Mouse (Mus musculus): ENCODE results near the gene Ano9. TPM values are rescaled to one million over a fixed set of nuclear protein-coding genes. Genes with fewer than 3 reads are reported as not detected.
A peak's percentile ranks its signal among the peaks of the same experiment; 100 is the strongest.

Gene Ano9
- total RNA-seq, 2 experiments from 2014 or later, result 0.10 to 0.29 TPM

DNA sequence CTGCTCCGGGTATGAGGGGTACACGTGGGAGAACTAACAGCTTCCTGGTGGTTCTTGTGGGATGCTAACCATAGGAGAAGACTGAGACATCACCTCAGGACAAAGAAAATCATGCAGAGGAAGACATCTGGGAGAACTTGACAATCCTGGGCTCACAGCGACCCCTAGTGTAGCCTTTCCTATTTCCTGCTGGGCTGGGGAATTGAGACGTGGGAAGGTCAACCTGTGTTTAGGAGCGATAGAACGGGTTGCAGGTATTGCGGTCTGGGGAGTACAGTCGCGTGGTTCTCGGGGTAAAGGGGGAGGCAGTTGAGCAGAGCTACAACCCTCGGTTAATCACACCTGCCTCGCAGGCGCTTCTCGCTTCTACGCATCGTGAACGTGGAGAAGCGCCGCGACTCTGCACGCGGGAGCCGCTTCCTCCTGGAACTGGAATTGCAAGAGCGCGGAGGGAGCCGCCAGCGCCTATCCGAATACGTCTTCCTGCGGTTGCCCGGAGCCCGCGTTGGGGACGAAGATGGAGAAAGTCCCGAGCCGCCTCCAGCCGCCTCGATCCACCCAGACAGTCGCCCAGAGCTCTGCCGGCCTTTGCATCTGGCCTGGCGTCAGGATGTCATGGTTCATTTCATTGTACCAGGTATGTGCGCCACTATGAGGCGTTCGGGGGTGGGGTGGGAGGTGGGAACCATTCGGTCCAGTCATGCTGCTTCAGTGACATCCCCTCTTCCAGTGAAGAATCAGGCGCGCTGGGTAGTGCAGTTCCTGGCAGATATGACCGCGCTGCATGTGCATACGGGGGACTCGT is 47.3 kb downstream of the Ano9 start:
- intact Hi-C loops (cut with DNase I), result loop anchor here (5.0 kb wide), 3 partner anchors 107 to 223 kb away; partner anchors contain the start of genes Odf3 and Scgb1c1
- peak; percentile 71 to 82 for DNase-seq

DNA sequence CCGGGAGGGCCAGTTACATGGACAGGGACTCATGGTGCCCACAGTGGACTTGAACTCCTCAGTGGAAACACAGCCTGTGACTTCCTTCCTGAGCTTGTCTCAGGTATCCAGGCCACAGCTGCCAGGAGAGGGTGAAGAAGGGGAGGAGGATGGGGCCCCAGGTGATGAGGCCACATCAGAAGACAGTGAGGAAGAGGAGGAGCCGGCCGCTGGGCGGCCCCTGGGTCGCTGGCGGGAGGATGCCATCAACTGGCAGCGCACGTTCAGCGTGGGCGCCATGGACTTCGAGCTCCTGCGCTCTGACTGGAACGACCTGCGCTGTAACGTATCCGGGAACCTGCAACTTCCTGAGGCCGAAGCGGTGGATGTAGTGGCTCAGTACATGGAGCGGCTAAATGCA is 49.3 kb downstream of the Ano9 start:
- intact Hi-C loops (cut with DNase I), result no loop called here
- no peak for DNase-seq

GRCm38 (mm10) chr7:141064576-141064975 is 53.0 kb downstream of the Ano9 start:
- intact Hi-C loops (cut with DNase I), result no loop called here
- no peak for DNase-seq

DNA sequence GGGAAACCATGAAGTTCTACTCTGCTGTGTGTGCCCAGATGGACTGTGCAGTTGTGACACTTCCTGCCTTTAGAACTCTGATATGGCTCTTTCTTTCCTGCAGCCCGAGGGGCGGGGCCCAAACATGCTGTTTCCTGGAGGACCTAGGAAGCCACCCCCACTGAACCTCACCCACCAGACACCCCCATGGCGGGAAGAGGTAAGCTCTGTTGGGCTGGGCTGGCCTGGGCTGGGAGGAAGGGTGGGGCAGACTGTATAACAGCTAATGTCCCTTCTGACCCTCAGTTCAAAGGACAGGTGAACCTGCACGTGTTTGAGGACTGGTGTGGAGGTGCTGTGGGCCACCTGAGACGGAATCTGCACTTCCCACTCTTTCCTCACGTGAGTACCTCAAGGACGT is 53.4 kb downstream of the Ano9 start:
- intact Hi-C loops (cut with DNase I), result no loop called here
- DNase-seq, result no peak

DNA sequence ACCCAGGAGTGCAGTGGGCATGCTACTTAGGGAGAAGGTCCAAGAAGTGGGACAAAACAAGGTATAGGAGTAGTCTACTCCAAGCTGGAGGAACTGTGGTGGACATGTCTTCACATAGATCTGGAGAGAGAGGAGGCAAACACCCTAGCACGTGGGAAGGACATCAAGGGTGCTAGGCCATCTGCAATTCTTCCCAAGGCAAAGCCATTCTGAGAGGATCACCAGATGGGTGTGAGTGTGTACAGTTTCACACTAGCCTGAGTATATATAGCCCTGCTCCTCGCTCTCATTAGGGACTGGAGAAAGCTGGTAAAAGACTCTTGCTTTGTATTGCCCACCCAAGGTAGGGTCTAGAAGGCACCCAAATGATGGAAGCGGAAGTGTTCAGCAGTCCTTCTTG is 54.3 kb downstream of the Ano9 start:
- no peak for DNase-seq
- intact Hi-C loops (cut with DNase I), result no loop called here

DNA sequence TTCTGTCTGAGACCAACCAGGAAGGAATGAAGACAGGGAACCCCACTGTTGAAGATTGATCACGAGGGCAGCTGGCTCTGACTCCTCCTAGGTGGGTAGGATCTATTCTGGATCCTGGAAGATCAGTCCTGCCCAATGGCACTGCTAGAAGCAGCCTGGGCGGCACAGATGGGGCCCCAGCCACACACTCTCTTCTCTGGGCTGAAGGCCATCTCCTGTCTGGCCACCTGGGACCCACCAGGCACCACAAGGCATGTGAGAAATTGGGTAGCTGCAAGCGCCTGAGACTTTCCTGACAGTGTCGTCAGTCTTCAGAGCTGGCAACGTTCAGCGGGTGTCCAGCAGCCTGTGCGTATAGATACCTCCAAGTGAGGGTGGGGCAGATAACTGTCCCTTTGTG is 55.1 kb downstream of the Ano9 start:
- intact Hi-C loops (cut with DNase I), result no loop called here
- DNase-seq, result no peak

GRCm38 (mm10) chr7:141061269-141061692 is 56.3 kb downstream of the Ano9 start:
- intact Hi-C loops (cut with DNase I), result no loop called here
- DNase-seq, result no peak

DNA sequence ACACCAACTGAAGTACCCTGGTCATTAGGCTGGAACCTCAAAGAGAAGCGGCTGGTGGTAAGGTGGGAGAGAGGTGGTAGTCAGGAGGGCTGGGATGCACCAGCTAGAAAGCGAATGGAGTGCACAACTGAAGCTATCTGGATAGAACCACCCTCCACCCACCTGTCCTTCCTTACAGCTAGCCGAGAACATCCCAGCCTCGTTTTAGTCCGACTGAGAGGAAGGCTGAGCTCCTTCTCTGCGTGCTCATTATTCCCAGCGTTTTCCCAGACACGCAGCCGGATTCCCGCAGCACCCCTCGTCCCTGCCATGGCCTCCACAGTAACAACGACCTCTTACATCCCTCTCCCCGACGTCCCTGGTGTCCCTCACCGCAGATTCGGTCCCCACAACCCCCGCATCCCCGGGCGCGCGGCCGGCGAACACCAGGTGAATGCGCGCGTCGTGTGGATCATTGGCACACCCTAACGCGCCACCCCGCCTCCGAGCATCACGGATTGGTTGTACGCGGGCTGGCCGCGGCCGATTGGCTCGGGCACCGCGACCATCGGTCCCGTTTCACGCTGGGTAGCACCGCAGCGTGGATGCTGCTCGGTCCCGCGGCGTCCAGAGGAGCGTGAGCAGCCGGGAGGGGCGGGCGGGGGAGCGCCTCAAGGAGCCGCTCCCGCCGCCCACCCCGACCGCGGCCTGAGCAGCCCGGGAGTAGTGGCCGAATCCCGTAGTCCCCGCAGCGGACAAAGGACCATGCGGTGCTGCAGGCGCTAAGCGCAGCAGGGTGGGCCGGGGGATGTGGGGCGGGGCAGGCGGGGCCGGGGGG is 57.0 kb downstream of the Ano9 start, which contains the start of gene B4galnt4:
B4galnt4 (plus strand) TSS at position 679 of the 817 bp plus-strand sequence.
- peak; percentile 65 to 66 for DNase-seq
- intact Hi-C loops (cut with DNase I), result no loop called here

DNA sequence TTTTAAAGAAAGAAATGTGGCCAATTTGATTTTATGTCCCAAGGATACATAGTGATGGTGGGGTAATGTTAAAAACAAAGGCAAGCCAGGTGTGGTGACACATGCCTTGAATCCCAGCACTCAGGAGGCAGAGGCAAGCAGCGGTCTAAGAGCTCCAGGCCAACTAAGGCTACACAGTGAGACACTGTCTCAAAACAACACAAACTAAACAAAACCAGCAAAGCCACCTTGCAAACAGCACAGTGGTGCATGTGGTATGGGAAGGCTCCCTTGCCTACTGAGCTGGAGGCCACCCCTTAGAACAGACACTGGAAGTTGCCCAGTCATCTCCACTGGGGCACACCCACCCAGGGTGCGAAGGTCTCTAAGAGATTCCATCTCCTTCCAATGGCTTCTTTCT is 57.7 kb downstream of the Ano9 start:
- no peak for DNase-seq
- intact Hi-C loops (cut with DNase I), result no loop called here

- DNase-seq, result no peak
- intact Hi-C loops (cut with DNase I), result no loop called here
These were observed 58.8 kb downstream of the Ano9 start for GRCm38 (mm10) chr7:141058601-141059341.

DNA sequence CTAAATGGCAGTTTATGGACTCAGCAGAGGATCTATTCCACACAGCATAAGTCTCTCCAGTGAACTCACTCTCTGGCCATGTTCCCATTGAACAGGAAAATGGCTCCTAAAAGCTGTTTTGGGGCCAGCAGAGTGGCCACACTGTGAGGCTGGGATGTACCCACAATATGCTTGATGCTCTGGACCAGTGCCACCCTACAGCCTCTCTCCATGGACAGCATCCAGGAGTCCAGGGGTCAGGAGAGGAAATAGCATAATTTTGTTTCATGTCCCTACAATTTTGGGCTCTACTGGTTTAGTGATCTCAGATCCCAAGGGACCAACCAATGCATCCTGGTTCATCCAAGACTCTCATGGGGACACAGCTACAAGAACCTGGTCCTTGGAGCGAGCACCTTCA is 60.1 kb downstream of the Ano9 start:
- intact Hi-C loops (cut with DNase I), result no loop called here

GRCm38 (mm10) chr7:141056976-141057375 is 60.6 kb downstream of the Ano9 start:
- DNase-seq, result no peak
- intact Hi-C loops (cut with DNase I), result no loop called here

More for the DNA sequence above, 60.1 kb downstream of the Ano9 start:
- no peak for DNase-seq

- intact Hi-C loops (cut with DNase I), result no loop called here
- DNase-seq, result no peak
These were observed 61.8 kb downstream of the Ano9 start for GRCm38 (mm10) chr7:141055785-141056184.

GRCm38 (mm10) chr7:141052421-141052820 is 65.2 kb downstream of the Ano9 start:
- intact Hi-C loops (cut with DNase I), result no loop called here
- no peak for DNase-seq

DNA sequence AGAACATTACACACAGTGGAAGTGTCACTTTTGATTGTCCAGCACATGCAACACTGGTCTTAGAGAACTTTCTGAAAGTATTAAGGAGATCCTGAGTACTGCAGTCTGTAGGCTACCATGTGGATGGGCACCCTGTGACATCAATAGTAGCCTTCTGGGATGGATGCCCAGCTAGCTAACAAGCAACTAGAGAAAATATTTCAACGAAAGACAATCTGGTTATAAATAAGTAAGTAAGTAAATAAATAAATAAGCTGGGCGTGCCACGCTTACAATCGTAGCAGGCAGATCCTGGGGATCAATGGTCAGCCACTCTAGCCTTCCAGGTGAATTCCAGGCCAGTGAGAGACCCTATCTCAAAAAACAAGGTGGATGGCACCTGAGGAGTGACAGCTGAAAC is 65.6 kb downstream of the Ano9 start:
- no peak for DNase-seq
- intact Hi-C loops (cut with DNase I), result no loop called here

Other genes starting within 250 kb of the Ano9 start
- gene Psmd13, start 235.8 kb downstream of the Ano9 start, total RNA-seq (2021), result 10 to 100 TPM; 92.6 to 92.8 TPM
- gene Sirt3, start 235.5 kb downstream of the Ano9 start, total RNA-seq (2021), result 10 to 100 TPM; 54.6 to 56.2 TPM
- gene Cox8b, start 217.4 kb downstream of the Ano9 start, total RNA-seq (2021), result 1,000 to 10,000 TPM; 2,004 to 2,091 TPM
- not detected for gene Nlrp6, start 196.9 kb downstream of the Ano9 start, total RNA-seq (2021)
- gene Pgghg, start 176.4 kb downstream of the Ano9 start, total RNA-seq (2021), result 1 to 10 TPM; 7.4 to 7.7 TPM
- under 1 TPM; 0.38 to 0.80 TPM for gene Ifitm5, start 167.5 kb downstream of the Ano9 start, total RNA-seq (2021)
- gene Gm45717, start 161.9 kb downstream of the Ano9 start, total RNA-seq (2021), result not detected
- 100 to 1,000 TPM; 130 TPM for gene Ifitm2, start 161.8 kb downstream of the Ano9 start, total RNA-seq (2021)
- gene Ifitm1, start 150.6 kb downstream of the Ano9 start, total RNA-seq (2021), result 1 to 10 TPM; 3.1 to 4.2 TPM
- gene Ifitm3, start 107.0 kb downstream of the Ano9 start, total RNA-seq (2021), result 10 to 100 TPM; 95.6 to 96.3 TPM
- 1 to 10 TPM in 1 of 2 experiments, under 1 TPM in 1; 0.34 to 1.1 TPM for gene Ifitm6, start 99.9 kb downstream of the Ano9 start, total RNA-seq (2021)
- gene Gm17387, start 88.7 kb downstream of the Ano9 start, total RNA-seq (2021), result not detected
- gene B4galnt4, start 56.7 kb downstream of the Ano9 start, total RNA-seq (2021), result under 1 TPM; 0.07 to 0.14 TPM
- gene Pkp3, start 39.6 kb downstream of the Ano9 start, total RNA-seq (2021), result under 1 TPM; 0.43 to 0.95 TPM
- gene Sigirr, start 17.2 kb downstream of the Ano9 start, total RNA-seq (2021), result 1 to 10 TPM; 8.0 to 8.1 TPM
- gene Ptdss2, start 4.6 kb upstream of the Ano9 start, total RNA-seq (2021), result 10 to 100 TPM; 35.9 to 38.7 TPM
- 10 to 100 TPM; 60.8 to 70.2 TPM for gene Rnh1, start 55.1 kb upstream of the Ano9 start, total RNA-seq (2021)
- gene Hras, start 76.2 kb upstream of the Ano9 start, total RNA-seq (2021), result 100 to 1,000 TPM; 101 to 104 TPM
- gene Lrrc56, start 76.4 kb upstream of the Ano9 start, total RNA-seq (2021), result 1 to 10 TPM; 2.6 to 3.6 TPM
- gene Lmntd2, start 96.3 kb upstream of the Ano9 start, total RNA-seq (2021), result not detected
- gene Rassf7, start 98.1 kb upstream of the Ano9 start, total RNA-seq (2021), result 1 to 10 TPM; 1.2 to 1.5 TPM
- gene Phrf1, start 111.0 kb upstream of the Ano9 start, total RNA-seq (2021), result 10 to 100 TPM; 43.4 to 44.3 TPM
- gene Irf7, start 148.7 kb upstream of the Ano9 start, total RNA-seq (2021), result 1 to 10 TPM; 1.6 to 1.7 TPM
- gene Cdhr5, start 159.0 kb upstream of the Ano9 start, total RNA-seq (2021), result not detected
- gene Sct, start 161.3 kb upstream of the Ano9 start, total RNA-seq (2021), result not detected
- gene Drd4, start 174.2 kb upstream of the Ano9 start, total RNA-seq (2021), result not detected
- gene Deaf1, start 209.9 kb upstream of the Ano9 start, total RNA-seq (2021), result 10 to 100 TPM; 20.0 to 22.1 TPM
- 10 to 100 TPM; 13.6 to 16.1 TPM for gene Tmem80, start 209.9 kb upstream of the Ano9 start, total RNA-seq (2021)
- 1 to 10 TPM; 2.7 to 3.0 TPM for gene Eps8l2, start 221.1 kb upstream of the Ano9 start, total RNA-seq (2021)